ENCODE assay signal across 12 mouse cellular contexts in genomic region chr6:48412147-48412546, GRCm38 (mm10). TPM values are rescaled to one million over a fixed set of nuclear protein-coding genes. Genes with fewer than 3 reads are reported as not detected.
DNase-seq lines count a peak whose midpoint lies in the region.
"Had no signal": no experiment of that assay in that cellular context is flagged by ENCODE, and none has a peak within 500 bp of the region (broad histone marks: within the 10 kb centered on the region; RNA-seq: fewer than 3 reads in every experiment).

No protein-coding gene starts in this region.

- DNase-seq in heart, adult 11 months, result peak; percentile 79
- no peak for DNase-seq in heart, adult 8-10 months (ENCODE audit: low spot score)
- peak; percentile 8 for DNase-seq in kidney, adult 18-20 months
- DNase-seq in kidney, adult 9 months, result no peak
- peak; percentile 51 for DNase-seq in brain, adult 2 months (ENCODE audit: low read depth, low spot score)
- DNase-seq in cerebellum, postnatal 25 days, result peak; percentile 27 to 42
- DNase-seq in neural tube, embryonic 10.5 days (ENCODE audit: extremely low spot score, low spot score), result no peak
- no peak for DNase-seq in layer of hippocampus, adult 11-12 months (ENCODE audit: low spot score)
- DNase-seq: kidney, postnatal 4 days; lung, postnatal 10 days; right cerebral cortex, postnatal 14 days had no signal

RNA-seq across cellular contexts. Expression of gene Krba1, which starts 16.8 kb away (rescaled TPM):
- total RNA-seq in heart, adult 8-10 months (2022), result 10 to 100 TPM; 13.8 to 22.8 (median 17.9) TPM

RNA-seq across cellular contexts. Expression of gene Zfp467, which starts 33.5 kb away (rescaled TPM):
- total RNA-seq in heart, adult 8-10 months (2022), result 10 to 100 TPM in 3 of 4 experiments, 1 to 10 TPM in 1; 9.7 to 10.1 (median 10.1) TPM

RNA-seq across cellular contexts. Expression of gene Sspo, which starts 35.9 kb away (rescaled TPM):
- total RNA-seq in heart, adult 8-10 months (2022), result under 1 TPM; 0.14 to 0.35 (median 0.31) TPM
- total RNA-seq: MEL had no signal

Comparison
In these comparisons a context has a peak if more than half of its experiments do, and no peak if none do; other contexts are left out.
1. DNase-seq: peak in heart, adult 11 months (single experiment), kidney, adult 18-20 months (single experiment), brain, adult 2 months (single experiment) and cerebellum, postnatal 25 days (2 of 2); none in heart, adult 8-10 months (single experiment), kidney, adult 9 months (single experiment), neural tube, embryonic 10.5 days (single experiment) and layer of hippocampus, adult 11-12 months (single experiment).